Mouse (Mus musculus): ENCODE data around the gene Rassf4.

GRCm38 (mm10) chr6:116628539-116629171, 45.1 kb downstream of the Rassf4 start, which contains the start of gene Zfp422:
- TF ChIP-seq CTCF (IDR thresholded peaks at IDR 0.05; ENCODE audit: low read depth, low read length) (0 out of 2 replicates have a peak, but pooled peaks have one; percentile 5), POLR2A (IDR thresholded peaks at IDR 0.05; ENCODE audit: extremely low read depth, insufficient read depth, low read length) (0 out of 2 replicates have a peak, but pooled peaks have one; percentile 28)

All from liver, adult 2 months (tissue).